Mouse (Mus musculus) intestine, postnatal 0 days (tissue): ENCODE measurements around the gene Trim27. TPM values are rescaled to one million over a fixed set of nuclear protein-coding genes. Genes with fewer than 3 reads are reported as not detected.

ENCODE experiments used
- ATAC-seq: fragments of 200-750 bp; cut with Nextera tagmentation; 2 replicates; pipeline ENCODE4 v1.8.0; 2017; ENCODE audit warnings: mild to moderate bottlenecking, moderate TSS enrichment, moderate library complexity
- H3K27ac ChIP-seq: fragments of 300-500 bp; sonication (generic); 2 replicates; pipeline ENCODE4 v1.5.1; 2014; ENCODE audit warnings: mild to moderate bottlenecking, low read depth, low read length, moderate library complexity
- H3K27me3 ChIP-seq: fragments of 300-500 bp; sonication (generic); replicated peaks from 2 replicates; pipeline ENCODE4 v1.6.1; 2014; ENCODE audit warnings: low read length, mixed read lengths; ENCODE audit not compliant: control insufficient read depth, insufficient read depth
- H3K36me3 ChIP-seq: fragments of 300-500 bp; sonication (generic); 2 replicates; pipeline ENCODE4 v1.6.1; 2014; ENCODE audit warnings: mild to moderate bottlenecking, moderate library complexity; ENCODE audit not compliant: control insufficient read depth, insufficient read depth
- H3K4me1 ChIP-seq: fragments of 300-500 bp; sonication (generic); replicated peaks from 2 replicates; pipeline ENCODE4 v1.6.1; 2014; ENCODE audit warnings: antibody characterized with exemption, low read length, mixed read lengths; ENCODE audit not compliant: control insufficient read depth, insufficient read depth
- H3K4me2 ChIP-seq: fragments of 300-500 bp; sonication (generic); replicated peaks from 2 replicates; pipeline ENCODE4 v1.6.1; 2014; ENCODE audit warnings: low read depth, mild to moderate bottlenecking, moderate library complexity
- H3K4me3 ChIP-seq: fragments of 300-500 bp; sonication (generic); 2 replicates; pipeline ENCODE4 v1.5.1; 2014; ENCODE audit warnings: low read depth, low read length
- H3K9ac ChIP-seq: fragments of 300-500 bp; sonication (generic); 2 replicates; pipeline ENCODE4 v1.6.1; 2014; ENCODE audit warnings: mild to moderate bottlenecking, low read depth, low read length
- H3K9me3 ChIP-seq: fragments of 300-500 bp; sonication (generic); 2 replicates; pipeline ENCODE4 v1.6.1; 2016; ENCODE audit warnings: mixed run types; ENCODE audit not compliant: control insufficient read depth
- CTCF ChIP-seq: sonication (generic); IDR thresholded peaks from 2 replicates; pipeline ENCODE4 v1.5.1; 2016; ENCODE audit warnings: low read depth, mild to moderate bottlenecking, control low read depth, antibody characterized with exemption, moderate library complexity
- WGBS: fragments of 180-500 bp; shearing (Covaris S2); extraction: QIAGEN DNeasy Blood & Tissue Kit; methylation state at CpG from one replicate; pipeline ENCODE4 v1.1.7; 2014; 5-methylcytosine and 5-hydroxymethylcytosine counted together
- polyA plus RNA-seq: library from polyadenylated mRNA; unstranded; fragments of >200 nt; fragmentation: Nextera tagmentation; extraction: Ambion mirVana; gene quantifications from 2 replicates; pipeline ENCODE4 v1.2.1, GENCODE M21; 2015

Trim27 gene
- polyA plus RNA-seq, 1 experiment from 2014 or later: 53.2 TPM

GRCm38 (mm10) chr13:21236714-21237113 lies 57.5 kb downstream of the Trim27 start:
- no peak for TF ChIP-seq CTCF

GRCm38 (mm10) chr13:21237161-21237560 lies 57.9 kb downstream of the Trim27 start:
- Histone ChIP-seq H3K36me3 (no peaks in the 10 kb centered on the region), H3K27ac (no peak overlapping the region), H3K4me1 (no peaks in the 10 kb centered on the region; the same call in 1 of the 2 replicates), H3K27me3 (no peaks in the 10 kb centered on the region), H3K4me3 (no peak overlapping the region), H3K4me2 (no peak overlapping the region), H3K9me3 (no peaks in the 10 kb centered on the region), H3K9ac (no peak overlapping the region)
- no peak for TF ChIP-seq CTCF
- no peak for ATAC-seq
- 76% methylated on average over 6 of the region's 6 CpGs for WGBS

More at GRCm38 (mm10) chr13:21236714-21237113, 57.5 kb downstream of the Trim27 start:
- Histone ChIP-seq H3K4me3 (no peak overlapping the region), H3K36me3 (no peaks in the 10 kb centered on the region), H3K4me2 (no peak overlapping the region), H3K9ac (no peak overlapping the region), H3K27me3 (no peaks in the 10 kb centered on the region), H3K27ac (no peak overlapping the region), H3K9me3 (no peaks in the 10 kb centered on the region), H3K4me1 (no peaks in the 10 kb centered on the region; the same call in 1 of the 2 replicates)
- 36% methylated on average over 2 of the region's 2 CpGs for WGBS
- ATAC-seq: peak; percentile 59

GRCm38 (mm10) chr13:21240788-21241187 lies 61.5 kb downstream of the Trim27 start:
- H3K27ac ChIP-seq: no peak overlapping the region
- 38% methylated on average over 7 of the region's 7 CpGs for WGBS
- peaks cover 4% of the 10 kb centered on the region; the same call in 1 of the 2 replicates for H3K4me1 ChIP-seq
- TF ChIP-seq CTCF: no peak
- no peak overlapping the region for H3K4me2 ChIP-seq
- no peak for ATAC-seq
- H3K36me3 ChIP-seq: no peaks in the 10 kb centered on the region
- H3K9ac ChIP-seq: no peak overlapping the region
- H3K9me3 ChIP-seq: no peaks in the 10 kb centered on the region
- no peaks in the 10 kb centered on the region for H3K27me3 ChIP-seq
- H3K4me3 ChIP-seq: no peak overlapping the region

- Histone ChIP-seq H3K9me3 (no peaks in the 10 kb centered on the region), H3K9ac (no peak overlapping the region), H3K27ac (peak overlapping the region; percentile 46; the same call in 1 of the 2 replicates), H3K4me1 (0 out of 2 replicates have a peak, but pooled peaks cover 4% of the 10 kb centered on the region), H3K4me2 (peak overlapping the region; percentile 46), H3K36me3 (no peaks in the 10 kb centered on the region), H3K27me3 (no peaks in the 10 kb centered on the region), H3K4me3 (peak overlapping the region; percentile 17)
- 17% methylated on average over 16 of the region's 16 CpGs for WGBS
- no peak for TF ChIP-seq CTCF
- no peak for ATAC-seq
These were observed 63.3 kb downstream of the Trim27 start for GRCm38 (mm10) chr13:21242408-21243125.

GRCm38 (mm10) chr13:21243196-21243595 lies 64.0 kb downstream of the Trim27 start:
- Histone ChIP-seq H3K9ac (no peak overlapping the region), H3K9me3 (no peaks in the 10 kb centered on the region), H3K36me3 (no peaks in the 10 kb centered on the region), H3K4me3 (peak overlapping the region; percentile 17), H3K27ac (peak overlapping the region; percentile 46; the same call in 1 of the 2 replicates), H3K4me1 (0 out of 2 replicates have a peak, but pooled peaks cover 4% of the 10 kb centered on the region), H3K4me2 (peak overlapping the region; percentile 46), H3K27me3 (no peaks in the 10 kb centered on the region)
- WGBS: 19% methylated on average over 13 of the region's 13 CpGs
- 0 out of 2 replicates have a peak, but pooled peaks have one; percentile 24 for ATAC-seq
- no peak for TF ChIP-seq CTCF

- Histone ChIP-seq H3K4me2 (peak overlapping the region; percentile 46; the same call in 1 of the 2 replicates), H3K36me3 (no peaks in the 10 kb centered on the region), H3K9me3 (no peaks in the 10 kb centered on the region), H3K9ac (no peak overlapping the region), H3K4me1 (0 out of 2 replicates have a peak, but pooled peaks cover 4% of the 10 kb centered on the region), H3K27me3 (no peaks in the 10 kb centered on the region), H3K4me3 (no peak overlapping the region), H3K27ac (no peak overlapping the region)
- ATAC-seq: peak; percentile 62
- 44% methylated on average over 5 of the region's 5 CpGs for WGBS
- TF ChIP-seq CTCF: no peak
These were observed 64.8 kb downstream of the Trim27 start for GRCm38 (mm10) chr13:21244089-21244488.

Other genes with a start within 250 kb of the Trim27 start
- not detected in 2 replicates for gene Olfr1370, start 104.5 kb upstream of the Trim27 start, polyA plus RNA-seq
- not detected in 2 replicates for gene Olfr1369-ps1, start 68.0 kb upstream of the Trim27 start, polyA plus RNA-seq
- not detected in 2 replicates for gene Olfr263, start 49.8 kb upstream of the Trim27 start, polyA plus RNA-seq
- not detected in 2 replicates for gene Olfr1368, start 33.6 kb upstream of the Trim27 start, polyA plus RNA-seq
- gene Gpx5, start 113.3 kb downstream of the Trim27 start, polyA plus RNA-seq: not detected in 2 replicates
- not detected in 2 replicates for gene Gpx6, start 132.7 kb downstream of the Trim27 start, polyA plus RNA-seq
- gene Olfr1367, start 167.5 kb downstream of the Trim27 start, polyA plus RNA-seq: not detected in 2 replicates
- gene Zscan12, start 183.4 kb downstream of the Trim27 start, polyA plus RNA-seq: 3.5 and 3.9 TPM in 2 replicates
- 37.1 and 40.6 TPM in 2 replicates for gene Zkscan3, start 223.3 kb downstream of the Trim27 start, polyA plus RNA-seq